24 mouse cellular contexts compared by ENCODE assay signal in the genomic region with DNA sequence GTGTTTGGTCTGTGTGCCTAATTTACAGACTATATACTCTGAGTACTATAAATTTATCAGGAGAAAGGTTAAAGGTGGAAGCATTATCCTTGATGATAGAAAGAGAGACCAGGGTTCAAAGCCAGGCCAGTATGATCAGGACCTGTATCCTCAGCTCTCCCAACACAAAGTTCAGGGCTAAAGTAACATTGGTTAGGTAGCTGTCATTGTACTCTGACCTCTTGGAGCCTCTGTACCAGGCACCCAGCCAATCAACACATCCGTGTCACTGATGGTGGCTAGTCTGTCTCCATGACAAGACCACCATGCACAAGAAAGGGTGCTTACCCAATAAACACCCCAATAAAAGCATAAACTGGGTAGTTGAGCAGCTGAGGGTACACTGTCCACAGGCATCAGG. TPM values are rescaled to one million over a fixed set of nuclear protein-coding genes. Genes with fewer than 3 reads are reported as not detected.
A peak's percentile ranks its signal among the peaks of the same experiment; 100 is the strongest.
DNase-seq lines count a peak whose midpoint lies in the region; ATAC-seq and TF ChIP-seq lines count a peak whose summit lies in the region.
"Had no signal": no experiment of that assay in that cellular context is flagged by ENCODE, and none has a peak within 500 bp of the region (broad histone marks: within the 10 kb centered on the region; RNA-seq: fewer than 3 reads in every experiment).

No protein-coding gene starts in this region.

- H3K27me3 ChIP-seq in kidney, adult 2 months (replicated peaks; ENCODE audit: control insufficient read depth, insufficient read depth, low read length), result no peaks in the 10 kb centered on the region
- H3K27me3 ChIP-seq in liver, adult 2 months (ENCODE audit: control insufficient read depth, insufficient read depth, low read length), result no peaks in the 10 kb centered on the region
- H3K27me3 ChIP-seq in liver, embryonic 16.5 days (ENCODE audit: control insufficient read depth, insufficient read depth, low read depth, low read length), result no peaks in the 10 kb centered on the region
- no peaks in the 10 kb centered on the region; the same call in 1 of the 2 replicates for H3K27me3 ChIP-seq in liver, embryonic 12.5 days (replicated peaks)
- H3K27me3 ChIP-seq: embryonic facial prominence, embryonic 12.5 days; forebrain, embryonic 13.5 days; forebrain, embryonic 15.5 days; Patski had no signal

- H3K4me1 ChIP-seq in kidney, adult 2 months (ENCODE audit: control insufficient read depth, insufficient read depth, low read length), result no peaks in the 10 kb centered on the region
- peaks cover 5% of the 10 kb centered on the region; the same call in 1 of the 2 replicates for H3K4me1 ChIP-seq in liver, adult 2 months (ENCODE audit: control insufficient read depth, insufficient read depth, low read length)
- H3K4me1 ChIP-seq in liver, embryonic 16.5 days (ENCODE audit: control insufficient read depth, low read depth, low read length), result no peaks in the 10 kb centered on the region
- 0 out of 2 replicates have a peak, but pooled peaks cover 3% of the 10 kb centered on the region for H3K4me1 ChIP-seq in liver, embryonic 12.5 days
- H3K4me1 ChIP-seq: embryonic facial prominence, embryonic 10.5 days; embryonic facial prominence, embryonic 12.5 days; forebrain, embryonic 13.5 days; forebrain, embryonic 15.5 days had no signal

- no peak overlapping the region for H3K4me2 ChIP-seq in liver, embryonic 16.5 days (ENCODE audit: low read depth, low read length)
- H3K4me2 ChIP-seq in liver, embryonic 12.5 days, result no peak overlapping the region
- H3K4me2 ChIP-seq: embryonic facial prominence, embryonic 12.5 days; forebrain, embryonic 13.5 days; forebrain, embryonic 15.5 days had no signal

- no peak for TF ChIP-seq CTCF in kidney, adult 2 months (conservative IDR thresholded peaks at IDR 0.05; ENCODE audit: insufficient read depth, insufficient read length, low read depth, low read length)
- TF ChIP-seq CTCF in liver, adult 2 months (IDR thresholded peaks at IDR 0.05; ENCODE audit: low read depth, low read length), result no peak

- no peak overlapping the region for H3K27ac ChIP-seq in kidney, adult 2 months (ENCODE audit: insufficient read depth, low read depth, low read length)
- no peak overlapping the region for H3K27ac ChIP-seq in liver, adult 2 months (replicated peaks; ENCODE audit: insufficient read depth, low read depth, low read length)
- no peak overlapping the region for H3K27ac ChIP-seq in liver, embryonic 16.5 days (ENCODE audit: low read length)
- H3K27ac ChIP-seq in liver, embryonic 12.5 days, result no peak overlapping the region
- H3K27ac ChIP-seq: embryonic facial prominence, embryonic 10.5 days; embryonic facial prominence, embryonic 12.5 days; forebrain, embryonic 13.5 days; forebrain, embryonic 15.5 days had no signal

- H3K36me3 ChIP-seq in kidney, adult 2 months (ENCODE audit: control insufficient read depth, insufficient read depth, low read length), result no peaks in the 10 kb centered on the region
- H3K36me3 ChIP-seq in liver, adult 2 months (ENCODE audit: control insufficient read depth, insufficient read depth, low read length), result no peaks in the 10 kb centered on the region
- H3K36me3 ChIP-seq in liver, embryonic 16.5 days (ENCODE audit: control insufficient read depth, insufficient read depth), result no peaks in the 10 kb centered on the region
- no peaks in the 10 kb centered on the region for H3K36me3 ChIP-seq in liver, embryonic 12.5 days
- H3K36me3 ChIP-seq: embryonic facial prominence, embryonic 10.5 days; embryonic facial prominence, embryonic 12.5 days; forebrain, embryonic 15.5 days had no signal

- peak; percentile 29 for DNase-seq in kidney, adult 2 months
- DNase-seq in kidney, postnatal 10 days, result no peak
- DNase-seq in liver, adult 2 months (ENCODE audit: extremely low read depth, low read depth, low spot score), result peak; percentile 81
- DNase-seq in liver, result no peak
- DNase-seq: adrenal gland, adult 8-10 months; adrenal gland, postnatal 14 days; adrenal gland, postnatal 36 days; B cell, adult 2 months; cerebellum, adult 11-12 months; cerebellum, adult 2 months; cerebellum, adult 9-10 months; cerebellum, postnatal 10 days; cerebellum, postnatal 25 days had no signal

- peak; percentile 76 for ATAC-seq in liver, embryonic 16.5 days (ENCODE audit: low read depth)
- ATAC-seq in liver, embryonic 12.5 days, result no peak
- ATAC-seq: activated CD4-positive, CD25-positive, alpha-beta regulatory T cell, adult 4 months; CD4-positive, CD25-positive, alpha-beta regulatory T cell, adult 4 months; forebrain, embryonic 13.5 days; forebrain, embryonic 15.5 days; Patski had no signal

- TF ChIP-seq POLR2A in kidney, adult 2 months (IDR thresholded peaks at IDR 0.05; ENCODE audit: low read depth, low read length), result no peak
- no peak for TF ChIP-seq POLR2A in liver, adult 2 months (IDR thresholded peaks at IDR 0.05; ENCODE audit: extremely low read depth, insufficient read depth, low read length)

- WGBS in kidney, adult 2 months, result 42% methylated on average over 1 of the region's 1 CpGs
- WGBS in liver, adult 2 months, result 10% methylated on average over 1 of the region's 1 CpGs
- 42% methylated on average over 1 of the region's 1 CpGs for WGBS in liver, embryonic 16.5 days (ENCODE audit: insufficient replicate concordance)
- 45% methylated on average over 1 of the region's 1 CpGs for WGBS in liver, embryonic 12.5 days (ENCODE audit: insufficient replicate concordance)

- H3K4me3 ChIP-seq in kidney, adult 2 months (ENCODE audit: insufficient read depth, low read depth, low read length), result no peak overlapping the region
- H3K4me3 ChIP-seq in liver, adult 2 months (ENCODE audit: insufficient read depth, low read depth, low read length), result no peak overlapping the region
- H3K4me3 ChIP-seq in liver, embryonic 16.5 days (ENCODE audit: low read depth, low read length), result no peak overlapping the region
- H3K4me3 ChIP-seq in liver, embryonic 12.5 days, result no peak overlapping the region
- H3K4me3 ChIP-seq: embryonic facial prominence, embryonic 10.5 days; embryonic facial prominence, embryonic 12.5 days; forebrain, embryonic 13.5 days; forebrain, embryonic 15.5 days had no signal

- H3K9ac ChIP-seq in liver, adult 2 months (ENCODE audit: low read depth, low read length), result no peak overlapping the region
- H3K9ac ChIP-seq in liver, embryonic 16.5 days (ENCODE audit: low read depth, low read length), result no peak overlapping the region
- no peak overlapping the region for H3K9ac ChIP-seq in liver, embryonic 12.5 days
- H3K9ac ChIP-seq: embryonic facial prominence, embryonic 12.5 days; forebrain, embryonic 13.5 days; forebrain, embryonic 15.5 days had no signal

- H3K79me2 ChIP-seq in liver, adult 2 months (ENCODE audit: control insufficient read depth, insufficient read depth, low read length), result no peaks in the 10 kb centered on the region

- H3K9me3 ChIP-seq in liver, embryonic 16.5 days (replicated peaks; ENCODE audit: control insufficient read depth, low read length), result no peaks in the 10 kb centered on the region
- H3K9me3 ChIP-seq in liver, embryonic 12.5 days (replicated peaks), result no peaks in the 10 kb centered on the region
- H3K9me3 ChIP-seq: embryonic facial prominence, embryonic 10.5 days; embryonic facial prominence, embryonic 12.5 days; forebrain, embryonic 13.5 days; forebrain, embryonic 15.5 days; G1E had no signal

RNA-seq across cellular contexts. Expression of a gene that starts 17.6 kb away (rescaled TPM):
- polyA plus RNA-seq in kidney, adult 2 months (2012; rRNA removed), result 0.05 and 0.27 TPM in 2 replicates
- total RNA-seq in liver, adult 2 months (2014; rRNA removed), result 0.20 and 0.28 TPM in 2 replicates
- 0.17 and 0.33 TPM in 2 replicates for polyA plus RNA-seq in liver, adult 2 months (2012; rRNA removed)
- 0.08 and 0.19 TPM in 2 replicates for polyA plus RNA-seq in liver, embryonic 16.5 days (2015; fragmentation: Nextera tagmentation; extraction: Ambion mirVana)
- polyA plus RNA-seq in liver, embryonic 12.5 days (2016; fragmentation: Nextera tagmentation; extraction: Ambion mirVana), result not detected in 2 replicates
- total RNA-seq: CH12.LX had no signal
- polyA plus RNA-seq: CD4-positive, CD25-positive, alpha-beta regulatory T cell, adult 4 months; G1E had no signal

RNA-seq across cellular contexts. Expression of a gene that starts 41.7 kb away (rescaled TPM):
- polyA plus RNA-seq in kidney, adult 2 months (2012; rRNA removed), result 12.6 and 17.9 TPM in 2 replicates
- total RNA-seq in liver, adult 2 months (2014; rRNA removed), result 9.8 and 13.3 TPM in 2 replicates
- 9.1 and 10.1 TPM in 2 replicates for polyA plus RNA-seq in liver, adult 2 months (2012; rRNA removed)
- 2.0 and 3.0 TPM in 2 replicates for polyA plus RNA-seq in liver, embryonic 16.5 days (2015; fragmentation: Nextera tagmentation; extraction: Ambion mirVana)
- 5.6 and 7.9 TPM in 2 replicates for polyA plus RNA-seq in liver, embryonic 12.5 days (2016; fragmentation: Nextera tagmentation; extraction: Ambion mirVana)

RNA-seq across cellular contexts. Expression of a gene that starts 51.4 kb away (rescaled TPM):
- 131 and 170 TPM in 2 replicates for polyA plus RNA-seq in kidney, adult 2 months (2012; rRNA removed)
- 148 and 168 TPM in 2 replicates for total RNA-seq in liver, adult 2 months (2014; rRNA removed)
- 147 and 252 TPM in 2 replicates for polyA plus RNA-seq in liver, adult 2 months (2012; rRNA removed)
- 21.7 and 25.8 TPM in 2 replicates for polyA plus RNA-seq in liver, embryonic 16.5 days (2015; fragmentation: Nextera tagmentation; extraction: Ambion mirVana)
- 8.6 and 10.3 TPM in 2 replicates for polyA plus RNA-seq in liver, embryonic 12.5 days (2016; fragmentation: Nextera tagmentation; extraction: Ambion mirVana)
- total RNA-seq: CH12.LX had no signal
- polyA plus RNA-seq: activated CD4-positive, CD25-positive, alpha-beta regulatory T cell, adult 4 months; CD4-positive, CD25-positive, alpha-beta regulatory T cell, adult 4 months; G1E had no signal

Comparison
In these comparisons a context has a peak if more than half of its experiments do, and no peak if none do; other contexts are left out.
1. DNase-seq: peak in kidney, adult 2 months (single experiment) and liver, adult 2 months (single experiment); none in kidney, postnatal 10 days (single experiment) and liver (single experiment).